In the genomic region with DNA sequence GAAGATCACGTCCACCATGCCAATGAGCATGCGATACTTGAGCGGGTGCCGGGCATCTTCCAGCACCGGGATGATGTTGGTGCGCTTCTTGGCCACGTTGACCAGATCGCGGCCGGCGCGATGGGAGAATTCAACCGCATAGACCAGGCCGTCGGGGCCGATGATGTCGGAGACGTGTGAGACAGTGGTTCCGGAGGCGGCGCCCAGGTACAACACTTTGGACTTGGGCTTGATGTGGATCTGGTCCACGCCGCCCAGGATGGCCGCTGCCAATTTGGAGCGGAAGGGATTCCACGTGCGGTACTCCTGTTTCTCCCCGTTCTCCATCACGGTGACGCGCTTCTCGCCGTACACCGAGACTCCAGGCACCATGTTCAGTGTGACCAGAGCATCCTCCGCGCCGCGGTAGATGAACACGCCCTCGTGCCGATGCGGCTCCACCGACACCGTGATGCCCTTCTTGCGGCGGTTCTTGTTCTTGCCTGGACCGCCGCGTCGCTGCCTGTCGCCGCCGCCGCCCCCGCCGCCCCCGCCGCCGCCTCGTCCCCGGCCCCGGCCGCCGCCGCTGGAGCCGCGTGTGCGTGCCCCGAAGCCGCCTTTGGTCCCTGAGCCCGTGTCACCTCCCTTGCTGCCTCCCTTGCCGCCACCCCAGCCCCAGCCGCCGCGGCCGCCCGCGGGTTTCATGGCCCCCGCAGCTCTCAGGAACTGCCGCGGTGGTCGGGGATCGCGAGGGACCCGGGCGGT, we compare ENCODE assay signal across 7 mouse cellular contexts. TPM values are rescaled to one million over a fixed set of nuclear protein-coding genes. Genes with fewer than 3 reads are reported as not detected.
A peak's percentile ranks its signal among the peaks of the same experiment; 100 is the strongest.
DNase-seq lines count a peak whose midpoint lies in the region; ATAC-seq and TF ChIP-seq lines count a peak whose summit lies in the region.

No protein-coding gene starts in this region.

- peaks cover 3% of the 10 kb centered on the region; the same call in 1 of the 2 replicates for H3K27me3 ChIP-seq in testis, adult 2 months (ENCODE audit: control insufficient read depth, insufficient read depth, low read length)
- peaks cover 34% of the 10 kb centered on the region for H3K27me3 ChIP-seq in embryonic facial prominence, embryonic 11.5 days (ENCODE audit: control insufficient read depth, insufficient read depth, low read length)
- H3K27me3 ChIP-seq in intestine, embryonic 15.5 days (replicated peaks): peaks cover 49% of the 10 kb centered on the region
- H3K27me3 ChIP-seq in midbrain, embryonic 11.5 days (ENCODE audit: control insufficient read depth, insufficient read depth, low read length): peaks cover 32% of the 10 kb centered on the region

- WGBS in embryonic facial prominence, embryonic 11.5 days: 4% methylated on average over 69 of the region's 86 CpGs
- 6% methylated on average over 70 of the region's 86 CpGs for WGBS in intestine, embryonic 15.5 days
- WGBS in midbrain, embryonic 11.5 days: 3% methylated on average over 86 of the region's 86 CpGs

- TF ChIP-seq CTCF in testis, adult 2 months (IDR thresholded peaks at IDR 0.05; ENCODE audit: control insufficient read depth, insufficient read depth, insufficient replicate concordance, low read depth, low read length): no peak

- H3K36me3 ChIP-seq in testis, adult 2 months (ENCODE audit: control insufficient read depth, insufficient read depth, low read length): no peaks in the 10 kb centered on the region
- no peaks in the 10 kb centered on the region for H3K36me3 ChIP-seq in embryonic facial prominence, embryonic 11.5 days (replicated peaks; ENCODE audit: control insufficient read depth, insufficient read depth, low read depth, low read length)
- H3K36me3 ChIP-seq in intestine, embryonic 15.5 days: no peaks in the 10 kb centered on the region
- no peaks in the 10 kb centered on the region for H3K36me3 ChIP-seq in midbrain, embryonic 11.5 days (ENCODE audit: control insufficient read depth, insufficient read depth, low read length)

- peak overlapping the region; percentile 64 for H3K4me3 ChIP-seq in testis, adult 2 months (ENCODE audit: control insufficient read depth, low read depth, low read length)
- H3K4me3 ChIP-seq in embryonic facial prominence, embryonic 11.5 days (ENCODE audit: low read depth, low read length): peak overlapping the region; percentile 42
- peak overlapping the region; percentile 36 for H3K4me3 ChIP-seq in intestine, embryonic 15.5 days (replicated peaks)
- peak overlapping the region; percentile 65 for H3K4me3 ChIP-seq in midbrain, embryonic 11.5 days (ENCODE audit: low read depth, low read length)

- DNase-seq in testis, postnatal 14 days (ENCODE audit: low spot score): no peak
- DNase-seq in embryonic facial prominence, embryonic 11.5 days (ENCODE audit: low spot score): no peak
- DNase-seq in midbrain, embryonic 11.5 days (ENCODE audit: low spot score, missing footprints): peak; percentile 94
- DNase-seq in telencephalon, adult 2 months (ENCODE audit: low read depth, low spot score): peak; percentile 19
- no peak for DNase-seq in adrenal gland, adult 2 months

- no peak overlapping the region for H3K27ac ChIP-seq in testis, adult 2 months (ENCODE audit: control insufficient read depth, insufficient read depth, low read depth, low read length)
- H3K27ac ChIP-seq in embryonic facial prominence, embryonic 11.5 days (replicated peaks; ENCODE audit: low read depth, low read length): no peak overlapping the region
- no peak overlapping the region for H3K27ac ChIP-seq in intestine, embryonic 15.5 days
- no peak overlapping the region; the same call in 1 of the 2 replicates for H3K27ac ChIP-seq in midbrain, embryonic 11.5 days (ENCODE audit: low read depth, low read length)

- TF ChIP-seq POLR2A in testis, adult 2 months (IDR thresholded peaks at IDR 0.05; ENCODE audit: control insufficient read depth, low read depth, low read length): no peak

- peak overlapping the region; percentile 76 for H3K4me2 ChIP-seq in embryonic facial prominence, embryonic 11.5 days (ENCODE audit: low read depth, low read length)
- H3K4me2 ChIP-seq in intestine, embryonic 15.5 days (replicated peaks): peak overlapping the region; percentile 60
- peak overlapping the region; percentile 86 for H3K4me2 ChIP-seq in midbrain, embryonic 11.5 days

- no peak for ATAC-seq in embryonic facial prominence, embryonic 11.5 days (replicated peaks; ENCODE audit: insufficient number of reproducible peaks, low FRiP score, low TSS enrichment, low read depth)
- ATAC-seq in intestine, embryonic 15.5 days: peak; percentile 49; the same call in 1 of the 2 replicates
- ATAC-seq in midbrain, embryonic 11.5 days (ENCODE audit: low FRiP score): peak; percentile 75

- H3K9ac ChIP-seq in embryonic facial prominence, embryonic 11.5 days (replicated peaks; ENCODE audit: low read length): no peak overlapping the region
- no peak overlapping the region for H3K9ac ChIP-seq in intestine, embryonic 15.5 days
- H3K9ac ChIP-seq in midbrain, embryonic 11.5 days (ENCODE audit: low read length): peak overlapping the region; percentile 61

- no peaks in the 10 kb centered on the region for H3K9me3 ChIP-seq in embryonic facial prominence, embryonic 11.5 days (replicated peaks; ENCODE audit: control insufficient read depth, low read length)
- no peaks in the 10 kb centered on the region for H3K9me3 ChIP-seq in intestine, embryonic 15.5 days
- no peaks in the 10 kb centered on the region for H3K9me3 ChIP-seq in midbrain, embryonic 11.5 days (ENCODE audit: control insufficient read depth, low read length)

- no peaks in the 10 kb centered on the region; the same call in 1 of the 2 replicates for H3K4me1 ChIP-seq in testis, adult 2 months (ENCODE audit: control insufficient read depth, insufficient read depth, low read length)
- H3K4me1 ChIP-seq in embryonic facial prominence, embryonic 11.5 days (ENCODE audit: control insufficient read depth, insufficient read depth, low read length): peaks cover 2% of the 10 kb centered on the region; the same call in 1 of the 2 replicates
- peaks cover 12% of the 10 kb centered on the region for H3K4me1 ChIP-seq in intestine, embryonic 15.5 days (replicated peaks)
- H3K4me1 ChIP-seq in midbrain, embryonic 11.5 days (ENCODE audit: control insufficient read depth, insufficient read depth, low read length): peaks cover 5% of the 10 kb centered on the region

RNA-seq across cellular contexts. Expression of gene Fbll1, which starts 0.8 kb away (rescaled TPM):
- 5.5 and 7.3 TPM in 2 replicates for polyA plus RNA-seq in testis, adult 2 months (2012; rRNA removed)
- 0.77 and 1.1 TPM in 2 replicates for polyA plus RNA-seq in embryonic facial prominence, embryonic 11.5 days (2014; fragmentation: Nextera tagmentation; extraction: Ambion mirVana)
- 0.57 and 0.77 TPM in 2 replicates for polyA plus RNA-seq in intestine, embryonic 15.5 days (2015; fragmentation: Nextera tagmentation; extraction: Ambion mirVana)
- 2.6 and 3.8 TPM in 2 replicates for polyA plus RNA-seq in midbrain, embryonic 11.5 days (2014; fragmentation: Nextera tagmentation; extraction: Ambion mirVana)
- total RNA-seq in adrenal gland, adult 2 months (2021): not detected
- polyA plus RNA-seq in adrenal gland, adult 2 months (2012; rRNA removed): 0.66 and 0.68 TPM in 2 replicates

RNA-seq across cellular contexts. Expression of gene Pank3, which starts 28.6 kb away (rescaled TPM):
- 2.9 and 3.9 TPM in 2 replicates for polyA plus RNA-seq in testis, adult 2 months (2012; rRNA removed)
- 22.2 and 24.8 TPM in 2 replicates for polyA plus RNA-seq in embryonic facial prominence, embryonic 11.5 days (2014; fragmentation: Nextera tagmentation; extraction: Ambion mirVana)
- polyA plus RNA-seq in intestine, embryonic 15.5 days (2015; fragmentation: Nextera tagmentation; extraction: Ambion mirVana): 28.2 and 28.3 TPM in 2 replicates
- 25.3 and 28.1 TPM in 2 replicates for polyA plus RNA-seq in midbrain, embryonic 11.5 days (2014; fragmentation: Nextera tagmentation; extraction: Ambion mirVana)
- 10 to 100 TPM; 70.8 to 70.9 TPM for total RNA-seq in adrenal gland, adult 2 months (2021)
- 4.5 and 4.8 TPM in 2 replicates for polyA plus RNA-seq in adrenal gland, adult 2 months (2012; rRNA removed)

RNA-seq across cellular contexts. Expression of gene Rars, which starts 36.4 kb away (rescaled TPM):
- 8.6 and 9.3 TPM in 2 replicates for polyA plus RNA-seq in testis, adult 2 months (2012; rRNA removed)
- 122 and 132 TPM in 2 replicates for polyA plus RNA-seq in embryonic facial prominence, embryonic 11.5 days (2014; fragmentation: Nextera tagmentation; extraction: Ambion mirVana)
- 118 and 122 TPM in 2 replicates for polyA plus RNA-seq in intestine, embryonic 15.5 days (2015; fragmentation: Nextera tagmentation; extraction: Ambion mirVana)
- 116 and 122 TPM in 2 replicates for polyA plus RNA-seq in midbrain, embryonic 11.5 days (2014; fragmentation: Nextera tagmentation; extraction: Ambion mirVana)
- 10 to 100 TPM; 64.6 to 74.8 TPM for total RNA-seq in adrenal gland, adult 2 months (2021)
- polyA plus RNA-seq in adrenal gland, adult 2 months (2012; rRNA removed): 3.6 and 4.9 TPM in 2 replicates

Comparison
In these comparisons a context has a peak if more than half of its experiments do, and no peak if none do; other contexts are left out.
1. DNase-seq: peak in midbrain, embryonic 11.5 days (single experiment) and telencephalon, adult 2 months (single experiment); none in testis, postnatal 14 days (single experiment), embryonic facial prominence, embryonic 11.5 days (single experiment) and adrenal gland, adult 2 months (single experiment).
2. RNA of gene Rars, which starts 36.4 kb away (polyA plus RNA-seq): 122 to 132 TPM in embryonic facial prominence, embryonic 11.5 days, 118 to 122 TPM in intestine, embryonic 15.5 days and 116 to 122 TPM in midbrain, embryonic 11.5 days; 8.6 to 9.3 TPM in testis, adult 2 months and 3.6 to 4.9 TPM in adrenal gland, adult 2 months; every median in the first group is over 10 times any median in the second.
3. Peak in every context shown above with its lines, with median percentiles within 50 percentile points of each other: H3K4me3 ChIP-seq and H3K4me2 ChIP-seq.